Mouse (Mus musculus) liver, embryonic 14.5 days (tissue): ENCODE measurements around the gene Defb43. TPM values are rescaled to one million over a fixed set of nuclear protein-coding genes. Genes with fewer than 3 reads are reported as not detected.

ENCODE experiments used
- ATAC-seq: fragments of 200-750 bp; cut with Nextera tagmentation; 2 replicates; pipeline ENCODE4 v1.8.0; 2017; ENCODE audit warnings: moderate number of reproducible peaks, mild to moderate bottlenecking, moderate library complexity; ENCODE audit not compliant: insufficient read depth
- DNase-seq, 3 experiments: peaks; one replicate each; pipeline ENCODE4 v3.0.0-alpha.2; 2012 to 2013; ENCODE audit warnings: low read depth in 3 of 3, low spot score in 3 of 3
- H3K27ac ChIP-seq: fragments of 300-500 bp; sonication (generic); 2 replicates; pipeline ENCODE4 v1.5.1; 2014; ENCODE audit warnings: moderate library complexity, mild to moderate bottlenecking, control low read depth, inconsistent platforms
- H3K27me3 ChIP-seq: fragments of 300-500 bp; sonication (generic); 2 replicates; pipeline ENCODE4 v1.6.1; 2014; ENCODE audit warnings: mild to moderate bottlenecking, low read length, moderate library complexity; ENCODE audit not compliant: control insufficient read depth, insufficient read depth
- H3K36me3 ChIP-seq: fragments of 300-500 bp; sonication (generic); replicated peaks from 2 replicates; pipeline ENCODE4 v1.6.1; 2014; ENCODE audit warnings: low read depth; ENCODE audit not compliant: control insufficient read depth, insufficient read depth
- H3K4me1 ChIP-seq, 2 experiments: fragments of 200-500 bp in 1 of 2; fragments of 300-500 bp in 1 of 2; sonication (generic) in 1 of 2; replicated peaks; 2 replicates each; pipeline ENCODE4 v1.6.1; 2012 to 2014; ENCODE audit warnings: antibody characterized with exemption in 1 of 2, inconsistent platforms in 1 of 2, low read length in 1 of 2; ENCODE audit not compliant: control insufficient read depth in 2 of 2, insufficient read depth in 2 of 2
- H3K4me2 ChIP-seq: fragments of 300-500 bp; sonication (generic); 2 replicates; pipeline ENCODE4 v1.6.1; 2014; ENCODE audit warnings: low read depth, mild to moderate bottlenecking, control low read depth, moderate library complexity
- H3K4me3 ChIP-seq, 2 experiments: fragments of 200-500 bp in 1 of 2; fragments of 300-500 bp in 1 of 2; sonication (generic) in 1 of 2; 2 replicates each; pipeline ENCODE4 v1.5.1; 2012 to 2014; ENCODE audit warnings: low read depth in 2 of 2, low read length in 2 of 2, mild to moderate bottlenecking in 2 of 2, control low read depth in 1 of 2, inconsistent platforms in 1 of 2, moderate library complexity in 1 of 2; ENCODE audit not compliant: insufficient read depth in 1 of 2
- H3K9ac ChIP-seq: fragments of 300-500 bp; sonication (generic); replicated peaks from 2 replicates; pipeline ENCODE4 v1.6.1; 2014; ENCODE audit warnings: mild to moderate bottlenecking, control low read depth, moderate library complexity
- H3K9me3 ChIP-seq: fragments of 300-500 bp; sonication (generic); 2 replicates; pipeline ENCODE4 v1.6.1; 2016; ENCODE audit warnings: low read length, mixed read lengths; ENCODE audit not compliant: control insufficient read depth
- CTCF ChIP-seq: IDR thresholded peaks from 2 replicates; pipeline ENCODE4 v1.5.1; 2016; ENCODE audit warnings: antibody characterized with exemption, low read depth, control low read depth
- EP300 ChIP-seq: IDR thresholded peaks from 2 replicates; pipeline ENCODE4 v1.6.1; 2016; ENCODE audit warnings: antibody characterized with exemption, low read depth
- WGBS: fragments of 180-500 bp; shearing (Covaris S2); extraction: QIAGEN DNeasy Blood & Tissue Kit; methylation state at CpG from one replicate; pipeline ENCODE4 v1.1.7; 2014; ENCODE audit not compliant: insufficient replicate concordance; 5-methylcytosine and 5-hydroxymethylcytosine counted together
- polyA plus RNA-seq, 2 experiments: library from polyadenylated mRNA; depleted of rRNA in 1 of 2; stranded (reverse) in 1 of 2; unstranded in 1 of 2; fragments of >200 nt; fragmentation: Nextera tagmentation in 1 of 2; extraction: Ambion mirVana in 1 of 2; gene quantifications; 2 replicates each; pipeline versions ENCODE4 v1.2.1 to v1.2.3; 2012 to 2014

Gene Defb43
- polyA plus RNA-seq, 2 experiments: not detected

- DNase-seq: no peak
- Histone ChIP-seq H3K4me1 (no peaks in the 10 kb centered on the region), H3K27ac (no peak overlapping the region), H3K27me3 (no peaks in the 10 kb centered on the region), H3K36me3 (no peaks in the 10 kb centered on the region), H3K4me3 (no peak overlapping the region), H3K9ac (no peak overlapping the region), H3K9me3 (no peaks in the 10 kb centered on the region), H3K4me2 (no peak overlapping the region)
- WGBS: 20% methylated on average over 4 of the region's 4 CpGs
- TF ChIP-seq CTCF (no peak), EP300 (no peak)
- no peak for ATAC-seq
Observed at GRCm38 (mm10) chr14:62998977-62999376, 12.6 kb upstream of the Defb43 start.

GRCm38 (mm10) chr14:63002588-63002987, 9.0 kb upstream of the Defb43 start:
- no peak overlapping the region for H3K9ac ChIP-seq
- DNase-seq (no peak), ATAC-seq (no peak)

GRCm38 (mm10) chr14:63013082-63013481, 1.5 kb downstream of the Defb43 start:
- H3K9ac ChIP-seq: no peak overlapping the region
- H3K4me3 ChIP-seq: no peak overlapping the region
- no peaks in the 10 kb centered on the region for H3K36me3 ChIP-seq
- H3K4me2 ChIP-seq: no peak overlapping the region
- no peak for ATAC-seq
- no peaks in the 10 kb centered on the region for H3K9me3 ChIP-seq
- H3K27me3 ChIP-seq: no peaks in the 10 kb centered on the region
- 45% methylated on average over 4 of the region's 4 CpGs for WGBS
- DNase-seq: no peak
- no peak overlapping the region for H3K27ac ChIP-seq
- TF ChIP-seq CTCF (no peak), EP300 (no peak)
- H3K4me1 ChIP-seq: no peaks in the 10 kb centered on the region

More at GRCm38 (mm10) chr14:63002588-63002987, 9.0 kb upstream of the Defb43 start:
- 29% methylated on average over 2 of the region's 2 CpGs for WGBS
- no peaks in the 10 kb centered on the region for H3K36me3 ChIP-seq
- H3K27me3 ChIP-seq: no peaks in the 10 kb centered on the region
- H3K4me3 ChIP-seq: no peak overlapping the region
- no peaks in the 10 kb centered on the region for H3K4me1 ChIP-seq
- H3K9me3 ChIP-seq: no peaks in the 10 kb centered on the region
- H3K4me2 ChIP-seq: no peak overlapping the region
- H3K27ac ChIP-seq: no peak overlapping the region
- TF ChIP-seq CTCF (no peak), EP300 (no peak)

- TF ChIP-seq CTCF (no peak), EP300 (no peak)
- H3K27ac ChIP-seq: no peak overlapping the region
- no peaks in the 10 kb centered on the region; the same call in 1 of the 2 replicates for H3K27me3 ChIP-seq
- ATAC-seq (no peak), DNase-seq (no peak)
- H3K9me3 ChIP-seq: no peaks in the 10 kb centered on the region
- H3K4me1 ChIP-seq: no peaks in the 10 kb centered on the region
- no peak overlapping the region for H3K4me2 ChIP-seq
- no peak overlapping the region for H3K4me3 ChIP-seq
- WGBS: 60% methylated on average over 4 of the region's 4 CpGs
- no peaks in the 10 kb centered on the region for H3K36me3 ChIP-seq
- no peak overlapping the region for H3K9ac ChIP-seq
Observed at GRCm38 (mm10) chr14:63014667-63015066, 3.1 kb downstream of the Defb43 start.

- 37% methylated on average over 6 of the region's 6 CpGs for WGBS
Observed at GRCm38 (mm10) chr14:63020524-63021156, 9.1 kb downstream of the Defb43 start.

More at GRCm38 (mm10) chr14:63020524-63021156, 9.1 kb downstream of the Defb43 start:
- DNase-seq (no peak), ATAC-seq (no peak)
- Histone ChIP-seq H3K4me3 (no peak overlapping the region), H3K4me1 (no peaks in the 10 kb centered on the region), H3K27ac (no peak overlapping the region), H3K9ac (no peak overlapping the region), H3K36me3 (no peaks in the 10 kb centered on the region), H3K9me3 (no peaks in the 10 kb centered on the region), H3K27me3 (no peaks in the 10 kb centered on the region; the same call in 1 of the 2 replicates), H3K4me2 (no peak overlapping the region)
- TF ChIP-seq CTCF (no peak), EP300 (no peak)
